Mouse (Mus musculus) cerebellum, postnatal 36 days (tissue): Measurements from ENCODE around the gene Nsun2.
A peak's percentile ranks its signal among the peaks of the same experiment; 100 is the strongest.
"Not testable (repeated sequence)": the region's sequence is repeated elsewhere in the genome, so short reads cannot be mapped to it uniquely, and the experiment has no call there.

ENCODE experiments used
- DNase-seq, 2 experiments: peaks; one replicate each; pipeline ENCODE4 v3.0.0; 2021 to 2022; ENCODE audit warnings: mixed read lengths in 2 of 2

Gene Nsun2

DNA sequence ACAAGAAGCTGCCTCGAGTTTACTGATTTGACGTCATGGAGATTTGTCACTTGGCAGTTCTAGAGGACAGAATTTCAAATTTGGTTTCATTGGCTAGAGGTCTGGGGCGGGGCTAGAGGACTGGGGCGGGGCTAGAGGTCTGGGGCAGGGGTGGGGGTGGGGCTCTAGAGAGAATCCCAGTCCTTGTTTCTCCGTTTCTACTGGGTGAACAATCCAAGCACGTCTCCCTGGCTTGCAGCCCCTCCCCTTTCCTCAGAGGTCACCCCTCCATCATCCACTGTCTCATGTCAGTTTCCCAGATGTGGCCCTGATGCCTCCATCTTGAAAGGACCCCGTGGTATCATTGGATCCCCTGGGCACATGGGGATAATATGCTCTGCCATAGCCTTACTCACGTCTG is 21.5 kb downstream of the Nsun2 start:
- no peak for DNase-seq

DNA sequence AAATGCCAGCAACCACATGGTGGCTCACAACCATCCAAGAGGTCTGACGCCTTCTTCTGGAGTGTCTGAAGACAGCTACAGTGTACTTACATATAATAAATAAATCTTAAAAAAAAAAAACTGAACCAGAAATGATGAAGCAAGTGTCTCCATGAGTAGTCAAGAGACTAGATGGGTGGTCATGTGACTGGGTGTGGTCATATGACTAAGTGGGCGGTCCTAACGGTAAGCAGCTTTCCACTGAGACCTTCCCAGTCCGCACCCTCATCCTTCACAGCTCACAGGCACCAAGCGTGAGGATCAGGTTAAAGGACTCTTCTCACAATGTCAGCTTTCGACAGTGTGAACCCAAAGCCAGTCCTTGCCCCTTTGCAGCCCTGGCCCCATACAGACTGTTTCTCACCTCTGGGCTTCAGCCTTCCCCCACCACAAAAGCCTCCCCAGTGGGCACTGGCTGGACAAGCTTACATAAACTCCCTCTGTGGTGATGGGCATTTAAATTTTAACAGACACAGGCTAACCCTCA is 22.5 kb downstream of the Nsun2 start:
- no peak for DNase-seq

DNA sequence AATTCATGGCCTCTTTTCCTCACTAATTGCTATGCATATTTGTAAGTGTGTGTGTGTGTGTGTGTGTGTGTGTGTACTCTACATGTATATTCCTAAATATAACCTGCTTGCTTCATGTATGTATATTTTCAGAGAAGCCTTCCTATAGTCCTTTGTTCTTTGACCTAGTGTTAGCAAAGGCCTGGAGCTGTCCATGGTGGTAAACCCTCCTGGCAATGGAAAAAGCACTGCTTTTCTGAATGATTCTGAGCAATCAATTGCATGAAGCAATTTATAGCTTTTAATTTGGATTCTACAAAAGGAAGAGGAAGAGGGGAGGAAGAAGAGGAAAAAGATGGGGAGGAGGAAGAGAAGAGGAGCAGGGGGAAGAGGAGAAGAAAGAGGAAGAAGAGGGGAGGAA is 23.2 kb downstream of the Nsun2 start:
- no peak for DNase-seq

DNA sequence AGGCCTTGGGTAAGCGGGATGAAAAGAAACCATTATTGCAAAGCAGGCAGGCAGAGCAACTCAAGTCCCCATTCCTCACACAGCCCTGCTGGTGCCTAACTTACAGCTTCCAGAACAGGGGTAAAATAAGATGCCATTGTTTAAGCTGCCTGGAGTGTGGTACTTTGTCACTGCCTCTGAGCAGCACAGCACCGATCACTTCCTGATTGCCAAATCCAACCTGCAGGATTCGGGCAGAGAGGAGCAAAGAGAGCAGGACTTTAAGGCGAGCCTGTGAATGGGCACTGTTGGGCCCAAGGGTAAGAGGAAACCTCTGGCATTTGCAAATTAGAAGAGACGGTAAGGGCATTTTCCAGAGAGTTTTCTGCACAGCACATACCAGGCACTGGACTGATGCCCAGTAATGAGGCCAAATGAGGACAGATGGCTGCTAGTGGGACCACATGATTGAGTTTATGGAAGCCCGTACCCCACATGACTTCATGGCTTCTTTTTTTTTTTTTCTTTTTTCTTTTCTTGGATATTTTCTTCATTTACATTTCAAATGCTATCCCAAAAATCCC is 24.6 kb downstream of the Nsun2 start:
- DNase-seq: peak; percentile 66 to 71

DNA sequence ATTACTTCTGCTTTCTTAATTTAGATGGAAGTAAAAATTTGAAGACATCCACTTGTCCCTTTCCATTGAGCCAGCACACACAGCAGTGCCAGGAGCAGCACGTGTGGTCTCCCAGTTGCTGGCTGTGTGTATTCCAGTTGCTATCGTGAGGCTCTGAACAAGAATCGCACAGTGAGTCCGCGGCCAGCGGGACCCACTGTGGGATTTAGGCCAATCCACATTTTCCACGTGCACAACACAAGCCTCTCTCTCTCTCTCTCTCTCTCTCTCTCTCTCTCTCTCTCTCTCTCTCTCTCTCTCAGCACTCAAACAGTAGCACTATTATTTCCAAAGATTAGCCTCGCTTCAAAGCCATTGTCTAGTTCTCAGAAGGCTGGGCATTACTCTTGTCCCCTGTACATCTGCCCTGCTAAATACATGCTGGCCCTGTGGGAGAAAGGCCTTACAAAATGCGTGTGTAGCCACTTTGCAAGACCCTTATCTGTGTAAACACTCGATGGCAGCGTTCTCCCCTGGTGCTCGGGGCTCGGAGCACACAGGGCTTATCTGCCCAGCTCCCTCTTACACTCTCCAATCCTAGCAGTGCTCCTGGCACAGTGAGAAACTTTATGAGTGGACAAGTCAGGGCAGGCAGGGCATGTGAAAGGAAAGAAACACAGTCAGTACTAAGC is 25.9 kb downstream of the Nsun2 start:
- no peak for DNase-seq

DNA sequence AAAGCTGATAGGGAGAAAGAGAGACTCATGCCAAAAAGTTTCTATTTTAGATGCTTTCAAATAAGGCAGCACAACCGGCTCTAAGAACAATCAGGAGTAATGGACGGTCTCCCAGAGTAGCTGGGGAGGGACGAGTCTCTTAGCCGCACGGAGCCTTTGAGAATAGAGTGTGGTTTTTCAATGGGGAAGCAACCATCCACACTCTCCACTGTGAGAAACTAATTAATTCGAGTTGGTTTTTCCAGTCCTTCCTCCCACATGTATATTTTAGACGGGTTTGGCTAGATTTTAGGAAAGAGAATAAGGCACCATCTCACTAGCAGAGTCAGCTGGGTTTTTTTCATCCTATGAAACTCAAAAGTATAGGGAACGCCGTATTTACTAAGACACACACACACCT is 28.5 kb downstream of the Nsun2 start:
- no peak for DNase-seq

DNA sequence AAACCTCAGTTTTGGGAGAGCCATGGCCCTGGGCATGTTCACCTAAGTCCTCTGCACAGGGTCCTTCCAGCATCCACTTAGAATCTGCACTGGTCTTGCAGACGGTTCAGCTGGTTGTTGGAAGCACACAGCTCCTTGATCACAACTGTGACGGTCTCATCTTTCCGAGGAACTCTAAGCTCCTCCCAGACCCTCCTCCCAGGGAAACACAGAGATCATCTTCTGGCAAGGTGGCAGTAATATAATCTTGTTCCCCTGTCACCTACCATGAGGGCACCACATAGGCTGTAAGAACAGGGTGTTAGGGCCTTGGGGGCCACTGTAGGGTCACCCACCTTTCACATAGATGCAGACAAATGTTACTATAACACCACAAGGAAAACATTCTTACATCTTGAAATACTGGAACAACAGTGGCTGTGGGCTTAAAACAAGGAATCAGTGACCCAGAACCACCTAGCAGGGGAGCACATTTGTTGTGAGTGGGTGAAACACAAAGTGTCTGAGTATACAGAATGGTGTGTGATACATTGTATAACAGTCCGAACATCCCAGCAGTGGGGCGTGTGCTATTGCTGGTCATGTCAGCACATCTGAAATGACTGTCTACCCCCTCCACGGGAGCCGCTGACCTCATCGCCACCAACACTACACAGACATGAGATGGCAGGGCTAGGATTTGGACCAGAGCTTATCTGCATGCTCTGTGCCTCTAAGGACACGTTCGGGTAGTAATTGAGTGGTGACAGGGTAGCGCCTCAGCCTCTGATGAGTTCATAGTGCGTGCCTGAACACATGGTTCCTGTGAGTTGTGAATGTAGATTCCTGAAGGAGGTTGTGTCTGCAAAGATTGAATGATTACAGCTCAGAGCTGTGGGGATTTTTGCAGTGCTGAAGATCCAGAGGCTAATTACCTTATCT is 29.4 kb downstream of the Nsun2 start:
- no peak for DNase-seq

DNA sequence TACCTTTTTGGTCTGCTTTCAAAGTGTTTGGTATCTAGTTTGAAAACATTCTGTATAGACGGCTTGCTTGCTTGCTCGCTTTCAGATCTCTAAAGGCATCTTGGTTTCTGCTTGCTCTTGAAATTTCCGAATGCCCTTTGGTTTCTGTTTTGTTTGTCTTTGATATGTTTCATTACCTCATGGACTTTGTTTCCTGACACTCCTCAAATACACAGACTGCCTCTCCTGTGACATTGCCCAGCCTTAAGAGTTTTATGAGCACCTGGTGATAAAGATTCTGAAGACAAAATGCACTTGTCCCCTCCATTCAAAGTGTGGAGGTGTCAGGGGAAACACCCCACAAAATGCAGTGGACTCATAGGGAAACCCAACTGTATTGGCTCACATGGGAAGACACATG is 30.4 kb downstream of the Nsun2 start:
- no peak for DNase-seq

DNA sequence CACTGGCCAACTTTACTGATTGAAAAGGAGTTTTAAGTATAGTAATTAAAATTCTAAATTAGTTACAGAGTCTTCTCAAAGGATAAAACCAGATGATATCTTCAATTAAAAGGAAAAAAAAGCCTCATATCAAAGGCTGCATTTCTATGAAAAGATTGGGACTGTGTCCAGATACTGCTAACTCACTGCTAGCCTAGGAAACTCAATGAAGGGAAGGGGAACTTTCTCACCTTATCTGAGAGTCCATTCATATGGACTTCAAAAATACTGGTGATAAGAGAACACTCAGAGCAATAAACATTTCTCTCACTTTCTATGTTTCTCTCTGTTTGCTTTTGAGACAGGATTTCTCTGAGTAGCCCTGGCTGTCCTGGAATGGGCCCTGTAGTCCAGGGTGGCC is 31.0 kb downstream of the Nsun2 start:
- DNase-seq: no peak

DNA sequence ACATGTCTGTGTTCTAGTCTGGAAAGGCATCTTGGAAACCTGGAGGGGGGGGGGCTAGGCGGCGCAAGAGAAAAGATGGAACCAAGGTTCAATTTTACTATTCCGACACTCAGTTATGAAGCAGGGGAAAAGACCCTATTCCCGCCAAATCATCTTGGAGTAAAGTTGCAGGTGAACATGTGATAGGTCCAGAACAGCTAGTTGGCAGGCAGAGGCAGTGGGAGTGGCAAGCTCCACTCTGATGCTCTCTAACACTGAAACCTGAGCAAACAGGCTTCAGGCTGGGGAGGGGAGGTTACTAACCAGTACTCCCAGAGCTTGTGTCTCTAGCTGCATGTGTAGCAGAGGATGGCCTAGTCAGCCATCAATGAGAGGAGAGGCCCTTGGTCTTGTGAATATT is 31.9 kb downstream of the Nsun2 start:
- not testable (repeated sequence) for DNase-seq

DNA sequence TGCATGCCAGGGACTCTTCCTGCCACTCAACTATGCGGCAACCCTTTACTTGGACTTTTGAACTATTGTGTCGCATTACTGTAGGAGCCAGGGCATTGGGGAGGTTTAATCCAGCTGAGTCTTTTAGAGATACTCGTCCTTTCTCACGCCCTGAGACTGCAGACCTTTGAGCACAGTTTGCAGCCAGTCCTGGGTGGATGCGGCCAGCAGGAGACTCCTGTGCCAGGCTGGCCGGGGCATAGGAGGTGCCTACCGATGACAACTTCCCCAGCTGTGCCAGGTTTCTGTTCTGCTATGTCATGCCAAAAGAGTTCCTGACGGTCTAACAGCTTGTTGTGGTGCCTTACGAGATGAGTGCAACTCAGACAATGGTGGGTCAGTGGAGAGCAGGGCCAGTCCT is 35.7 kb downstream of the Nsun2 start:
- DNase-seq: no peak

DNA sequence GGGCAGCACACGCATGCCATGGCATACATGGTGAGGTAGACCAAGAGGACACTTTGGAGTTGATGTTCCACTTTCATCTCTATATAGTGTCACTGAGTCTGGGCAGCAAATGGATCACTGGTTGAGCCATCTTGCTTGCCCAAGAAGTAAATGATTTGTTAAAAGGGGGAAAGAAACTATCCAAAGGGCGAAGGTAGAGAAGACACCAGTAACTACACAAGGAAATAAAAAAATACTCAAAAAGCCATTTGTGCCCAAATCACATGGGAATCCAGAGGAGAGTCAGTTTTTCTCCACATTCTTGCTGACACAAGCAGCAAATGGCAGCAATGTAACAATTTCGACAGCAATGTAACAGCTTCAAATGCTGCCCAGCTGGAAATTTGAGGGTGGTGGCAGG is 39.0 kb downstream of the Nsun2 start:
- DNase-seq: no peak

DNA sequence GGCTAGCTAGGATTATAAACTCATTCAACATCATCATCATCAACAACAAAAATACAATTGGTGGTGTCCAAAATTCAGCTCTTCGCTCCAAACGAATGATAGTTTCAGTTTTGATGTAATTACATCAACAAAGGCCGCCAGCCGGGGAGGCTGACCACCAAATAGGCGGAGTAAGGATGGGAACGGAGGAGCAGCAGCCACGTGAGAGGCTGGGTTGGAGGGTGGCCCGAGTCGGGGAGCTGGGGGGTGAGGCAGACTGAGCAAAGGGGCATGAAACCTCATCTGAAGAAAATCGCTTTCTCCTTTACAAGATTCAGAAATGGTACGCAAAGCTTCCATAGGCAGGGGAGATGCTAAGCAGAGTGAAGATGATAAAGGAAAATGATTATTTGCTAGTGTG is 43.1 kb downstream of the Nsun2 start:
- DNase-seq: peak; percentile 31 to 45

DNA sequence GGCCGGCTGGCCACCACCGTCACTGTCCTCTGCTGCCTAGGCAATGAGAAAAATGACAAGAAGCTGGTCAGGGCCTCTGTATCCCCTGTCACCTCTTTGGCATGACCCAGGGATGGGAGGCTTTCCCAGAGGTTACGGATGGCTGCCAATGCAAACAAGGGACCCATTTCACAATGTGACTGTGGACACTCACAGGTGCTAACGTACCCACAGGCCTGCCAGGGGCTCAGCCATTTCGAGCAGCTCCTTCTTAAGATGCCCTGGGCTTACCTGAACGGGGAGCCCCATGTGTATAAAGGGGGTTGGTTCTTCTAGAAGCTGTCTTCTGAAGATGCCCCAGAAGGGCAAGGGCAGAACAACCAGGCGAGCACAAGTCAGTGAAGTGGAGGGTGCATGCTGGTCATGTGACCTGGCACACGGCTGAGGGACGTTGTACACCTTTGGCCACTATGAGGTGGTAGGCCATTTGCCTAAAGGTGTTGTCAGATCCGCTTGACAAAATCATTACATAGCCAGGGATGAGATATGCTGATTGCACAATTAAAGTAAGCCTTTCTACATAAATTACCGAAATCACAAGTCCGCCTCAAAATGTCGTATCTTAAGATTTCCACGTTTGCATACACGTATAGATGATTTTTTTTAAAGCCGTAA is 43.8 kb downstream of the Nsun2 start:
- no peak for DNase-seq

DNA sequence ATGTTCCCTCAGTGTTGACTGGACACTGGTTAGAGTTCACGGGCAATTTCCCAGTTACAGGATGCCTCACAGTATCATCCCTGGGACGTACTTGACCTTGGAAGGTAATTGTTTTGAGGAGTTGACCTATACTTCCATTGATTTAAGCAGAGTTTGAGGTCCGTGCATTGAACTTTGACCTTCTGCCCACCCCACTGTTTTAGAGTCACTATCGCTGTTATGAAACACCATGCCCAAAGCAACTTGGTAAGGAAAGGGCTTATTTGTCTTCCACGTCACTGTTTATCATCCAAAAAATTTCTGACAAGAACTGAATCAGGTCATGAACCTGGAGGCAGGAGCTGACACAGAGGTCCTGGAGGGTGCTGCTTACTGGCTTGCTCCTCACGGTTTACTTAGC is 48.9 kb downstream of the Nsun2 start:
- DNase-seq: no peak

DNA sequence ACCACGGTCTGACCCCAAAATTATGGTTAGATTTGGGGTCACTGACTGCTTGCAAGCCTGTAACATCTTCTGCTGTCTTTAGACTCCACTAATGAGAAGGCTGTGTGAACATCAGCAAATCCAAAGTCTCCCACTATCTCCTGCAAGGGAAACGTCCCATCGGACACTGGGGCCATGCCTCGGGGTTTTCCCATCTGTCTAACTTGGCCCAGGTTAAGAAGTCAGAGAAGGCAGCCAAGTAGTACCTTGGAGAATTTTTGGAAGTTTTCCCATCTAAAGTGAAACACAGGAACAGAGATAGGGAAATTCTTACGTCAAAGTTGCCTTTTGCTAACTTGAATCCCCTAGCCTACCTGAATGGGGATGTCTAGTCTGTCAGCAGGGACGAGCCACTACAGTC is 50.0 kb downstream of the Nsun2 start:
- no peak for DNase-seq

DNA sequence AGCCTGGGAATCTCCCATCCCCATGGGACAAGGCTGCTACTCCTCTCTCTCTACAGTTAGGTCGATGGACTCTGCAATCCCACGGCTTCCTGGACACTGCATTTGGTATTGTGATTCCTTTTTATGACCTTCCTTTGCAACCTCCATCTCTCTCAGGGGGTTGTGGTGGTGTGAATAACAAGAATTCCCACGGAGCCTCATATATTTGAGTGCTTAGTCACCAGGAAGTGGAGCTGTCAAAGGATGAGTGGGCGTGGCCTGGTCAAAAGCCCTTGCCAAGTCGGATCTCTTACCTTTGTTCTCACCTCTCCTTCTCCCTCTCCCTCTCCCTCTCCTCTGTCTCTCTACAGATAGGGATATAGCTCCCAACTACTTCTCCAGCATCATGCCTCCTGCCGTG is 52.3 kb downstream of the Nsun2 start:
- no peak for DNase-seq

DNA sequence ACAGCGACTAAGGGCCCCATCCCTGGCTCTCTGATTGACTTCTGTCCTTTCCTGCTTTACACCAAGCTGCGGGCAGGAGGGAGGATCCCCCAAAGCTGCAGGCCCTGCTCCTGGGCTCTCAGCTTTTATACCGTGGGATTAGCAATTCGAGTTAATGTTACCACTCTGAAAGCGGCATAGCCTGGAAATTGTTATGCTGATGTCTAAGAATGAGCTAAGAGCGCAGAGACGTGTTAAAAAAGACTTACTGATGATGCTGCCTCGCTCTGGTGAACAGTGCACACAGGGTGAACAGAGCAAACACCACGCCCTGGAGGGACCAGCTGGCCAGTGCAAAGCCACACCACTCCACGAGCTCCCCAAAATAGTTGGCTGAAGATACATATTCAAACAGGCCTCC is 52.8 kb downstream of the Nsun2 start:
- DNase-seq: no peak

DNA sequence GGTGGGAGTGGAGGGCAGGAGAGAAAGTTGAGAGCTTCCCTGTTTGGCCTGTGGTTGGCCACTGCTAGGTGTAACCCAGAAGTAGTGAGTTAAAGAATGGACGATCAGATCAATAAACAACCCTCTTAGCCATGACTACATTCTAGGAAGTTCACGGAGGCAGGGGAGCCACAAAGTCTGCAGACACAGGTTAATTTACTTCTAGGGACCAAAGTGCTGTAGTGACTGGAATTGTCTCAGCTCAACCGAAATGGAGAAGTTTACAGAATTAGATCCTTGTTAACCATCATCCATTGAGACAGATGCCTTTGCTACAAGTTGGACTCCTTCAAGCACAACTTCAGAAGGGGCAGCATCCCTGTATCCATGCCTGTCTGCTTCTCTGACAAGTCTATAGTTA is 54.3 kb downstream of the Nsun2 start:
- DNase-seq: no peak

DNA sequence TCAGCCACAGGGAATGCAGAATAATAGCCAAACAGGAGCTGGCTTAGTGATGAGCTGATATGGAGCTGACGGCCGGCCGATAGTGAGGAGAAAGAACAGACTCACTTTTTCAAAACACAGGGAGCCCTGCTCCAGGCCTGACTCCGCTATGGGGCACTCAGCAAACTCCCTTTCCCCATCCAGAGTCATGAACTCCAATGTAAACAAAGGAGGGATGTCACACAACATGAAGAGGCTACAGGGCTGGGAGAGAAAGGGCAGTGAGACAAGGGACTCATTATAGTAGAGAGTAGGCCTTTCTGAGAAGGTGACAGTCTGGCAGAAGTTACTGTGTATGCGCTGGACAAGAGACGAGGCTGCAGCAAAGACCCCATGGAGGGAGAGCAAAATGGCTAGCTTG is 54.7 kb downstream of the Nsun2 start:
- DNase-seq: no peak

DNA sequence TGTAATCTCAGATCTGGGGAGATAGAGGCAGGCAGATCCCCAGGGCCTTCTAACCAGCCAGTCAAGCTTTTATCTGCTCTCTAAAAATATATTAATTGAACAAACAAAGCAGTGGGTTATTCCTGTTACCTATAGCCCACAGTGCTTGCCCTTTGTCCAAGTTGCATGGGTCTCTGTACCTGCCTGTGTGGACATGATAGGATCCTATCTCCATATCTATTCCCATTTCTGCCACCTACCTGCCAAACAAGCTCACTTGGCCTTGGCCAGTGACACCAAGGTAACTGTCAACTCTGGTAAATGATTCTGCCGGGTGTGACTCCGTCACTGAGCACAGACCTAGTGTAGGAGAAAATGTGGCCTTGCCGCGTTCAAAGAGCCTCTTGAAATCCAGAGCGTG is 57.8 kb downstream of the Nsun2 start:
- no peak for DNase-seq

DNA sequence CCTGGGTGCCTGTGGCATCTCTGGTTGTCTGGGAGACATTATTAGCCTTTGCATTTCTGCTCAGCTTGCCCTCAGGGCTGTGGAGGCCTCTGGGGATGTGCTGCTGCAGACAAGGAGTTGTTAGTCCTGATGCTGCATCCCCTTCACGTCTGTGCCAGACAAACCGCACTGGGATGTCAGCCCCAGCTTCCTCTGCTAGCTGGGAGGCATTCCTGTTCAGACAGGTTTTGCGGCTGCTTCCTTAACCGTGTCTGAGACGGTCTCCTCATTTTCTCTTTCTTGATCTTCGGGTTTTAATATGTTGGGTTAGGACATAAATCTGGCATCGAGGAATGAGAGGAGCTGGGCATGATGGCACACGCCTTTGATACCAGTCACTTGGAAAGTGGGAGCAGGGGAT is 58.7 kb downstream of the Nsun2 start:
- no peak for DNase-seq

DNA sequence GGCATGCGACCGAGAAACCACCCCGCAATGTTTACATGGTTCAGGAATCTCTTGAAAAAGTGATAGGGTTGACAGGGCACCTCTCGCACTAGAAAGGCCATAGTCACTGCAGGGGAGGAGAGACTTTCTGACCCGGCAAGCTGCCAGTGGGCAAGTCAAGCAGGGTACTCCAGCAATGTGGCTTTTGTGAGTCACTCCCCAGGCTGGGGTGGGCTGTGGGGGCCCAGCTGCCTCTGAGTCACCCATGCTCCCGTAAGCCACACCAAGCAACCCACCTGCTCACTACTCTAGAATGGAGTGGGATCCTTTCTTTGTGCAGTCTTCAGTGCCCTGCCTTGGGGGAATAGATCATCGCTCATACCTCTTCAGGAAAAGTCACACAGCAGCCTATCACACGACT is 59.9 kb downstream of the Nsun2 start:
- no peak for DNase-seq
